Mouse (Mus musculus): ENCODE measurements around the gene Upk1a. TPM values are rescaled to one million over a fixed set of nuclear protein-coding genes. Genes with fewer than 3 reads are reported as not detected.

Upk1a gene
- total and polyA plus RNA-seq, 3 experiments, result 0.36 to 2.8 TPM; not detected in 1

GRCm38 (mm10) chr7:30634621-30635020 is 22.0 kb upstream of the Upk1a start:
- 2% methylated on average over 20 of the region's 20 CpGs for WGBS
- no peaks in the 10 kb centered on the region for H3K79me2 ChIP-seq (replicated peaks; ENCODE audit: control insufficient read depth, insufficient read depth, low read length)
- H3K36me3 ChIP-seq (ENCODE audit: control insufficient read depth, insufficient read depth, low read length), result no peaks in the 10 kb centered on the region
- H3K4me1 ChIP-seq (ENCODE audit: control insufficient read depth, insufficient read depth, low read length), result no peaks in the 10 kb centered on the region
- intact Hi-C loops (cut with DNase I), result no loop called here
- peak; percentile 18 to 42 for DNase-seq
- H3K27me3 ChIP-seq (ENCODE audit: control insufficient read depth, insufficient read depth, low read length), result peaks cover 15% of the 10 kb centered on the region
- TF ChIP-seq POLR2A (IDR thresholded peaks at IDR 0.05; ENCODE audit: insufficient read depth, low read depth, low read length), result no peak
- TF ChIP-seq CTCF (IDR thresholded peaks at IDR 0.05), result peak; percentile 58
- TF ChIP-seq EP300 (IDR thresholded peaks at IDR 0.05; ENCODE audit: insufficient read depth, low read depth, low read length), result no peak
- H3K27ac ChIP-seq, result no peak overlapping the region
- no peak overlapping the region for H3K4me3 ChIP-seq
- no peak overlapping the region for H3K9ac ChIP-seq (ENCODE audit: low read depth, low read length)

GRCm38 (mm10) chr7:30633762-30634412 is 21.2 kb upstream of the Upk1a start:
- no peaks in the 10 kb centered on the region for H3K4me1 ChIP-seq (ENCODE audit: control insufficient read depth, insufficient read depth, low read length)
- no peaks in the 10 kb centered on the region for H3K79me2 ChIP-seq (replicated peaks; ENCODE audit: control insufficient read depth, insufficient read depth, low read length)
- WGBS, result 14% methylated on average over 27 of the region's 27 CpGs
- intact Hi-C loops (cut with DNase I), result no loop called here
- no peak overlapping the region for H3K4me3 ChIP-seq
- H3K36me3 ChIP-seq (ENCODE audit: control insufficient read depth, insufficient read depth, low read length), result no peaks in the 10 kb centered on the region
- TF ChIP-seq EP300 (IDR thresholded peaks at IDR 0.05; ENCODE audit: insufficient read depth, low read depth, low read length), result no peak
- TF ChIP-seq CTCF (IDR thresholded peaks at IDR 0.05), result no peak
- no peak for TF ChIP-seq POLR2A (IDR thresholded peaks at IDR 0.05; ENCODE audit: insufficient read depth, low read depth, low read length)
- no peak for DNase-seq
- no peak overlapping the region for H3K27ac ChIP-seq
- no peak overlapping the region for H3K9ac ChIP-seq (ENCODE audit: low read depth, low read length)
- peaks cover 15% of the 10 kb centered on the region for H3K27me3 ChIP-seq (ENCODE audit: control insufficient read depth, insufficient read depth, low read length)

GRCm38 (mm10) chr7:30629013-30629412 is 16.4 kb upstream of the Upk1a start:
- Histone ChIP-seq H3K4me1 (ENCODE audit: control insufficient read depth, insufficient read depth, low read length) (peaks cover 4% of the 10 kb centered on the region), H3K27ac (no peak overlapping the region), H3K79me2 (replicated peaks; ENCODE audit: control insufficient read depth, insufficient read depth, low read length) (no peaks in the 10 kb centered on the region; the same call in none of the 2 replicates), H3K9ac (ENCODE audit: low read depth, low read length) (no peak overlapping the region), H3K27me3 (ENCODE audit: control insufficient read depth, insufficient read depth, low read length) (peaks cover 4% of the 10 kb centered on the region; the same call in 1 of the 2 replicates), H3K36me3 (ENCODE audit: control insufficient read depth, insufficient read depth, low read length) (peaks cover 7% of the 10 kb centered on the region), H3K4me3 (no peak overlapping the region)
- intact Hi-C loops (cut with DNase I), result no loop called here
- no peak for DNase-seq
- TF ChIP-seq EP300 (IDR thresholded peaks at IDR 0.05; ENCODE audit: insufficient read depth, low read depth, low read length) (no peak), POLR2A (IDR thresholded peaks at IDR 0.05; ENCODE audit: insufficient read depth, low read depth, low read length) (no peak), CTCF (IDR thresholded peaks at IDR 0.05) (no peak)

DNA sequence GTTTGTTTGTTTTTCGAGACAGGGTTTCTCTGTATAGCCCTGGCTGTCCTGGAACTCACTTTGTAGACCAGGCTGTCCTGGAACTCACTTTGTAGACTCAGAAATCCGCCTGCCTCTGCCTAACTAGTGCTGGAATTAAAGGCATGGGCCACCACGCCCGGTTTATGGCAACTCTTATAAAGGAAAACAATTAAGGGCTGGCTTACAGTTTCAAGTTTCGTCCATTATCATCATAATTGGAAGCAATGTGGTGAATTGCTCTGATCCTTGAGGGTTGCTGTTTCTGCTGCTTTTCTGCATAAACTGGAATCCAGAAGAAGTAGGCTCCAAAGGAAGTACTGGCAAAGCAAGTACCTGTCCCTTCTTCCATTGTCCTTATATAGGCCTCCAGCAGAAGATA is 14.0 kb upstream of the Upk1a start:
- Histone ChIP-seq H3K36me3 (ENCODE audit: control insufficient read depth, insufficient read depth, low read length) (peaks cover 10% of the 10 kb centered on the region), H3K9ac (ENCODE audit: low read depth, low read length) (no peak overlapping the region), H3K4me3 (no peak overlapping the region), H3K27ac (no peak overlapping the region), H3K79me2 (replicated peaks; ENCODE audit: control insufficient read depth, insufficient read depth, low read length) (peaks cover 2% of the 10 kb centered on the region), H3K27me3 (ENCODE audit: control insufficient read depth, insufficient read depth, low read length) (no peaks in the 10 kb centered on the region), H3K4me1 (ENCODE audit: control insufficient read depth, insufficient read depth, low read length) (peaks cover 4% of the 10 kb centered on the region)
- WGBS, result 86% methylated on average over 5 of the region's 5 CpGs
- TF ChIP-seq EP300 (IDR thresholded peaks at IDR 0.05; ENCODE audit: insufficient read depth, low read depth, low read length) (no peak), POLR2A (IDR thresholded peaks at IDR 0.05; ENCODE audit: insufficient read depth, low read depth, low read length) (no peak), CTCF (IDR thresholded peaks at IDR 0.05) (no peak)
- intact Hi-C loops (cut with DNase I), result loop anchor here (2.0 kb wide), 1 partner anchor 24 kb away; the partner anchor contains the start of gene Rbm42
- no peak for DNase-seq

GRCm38 (mm10) chr7:30625530-30626384 is 13.1 kb upstream of the Upk1a start, which contains the start of gene Cox6b1:
Gene Cox6b1, minus strand, starts transcription at chr7:30626151.
- H3K4me3 ChIP-seq, result peak within 1 kb of the TSS; percentile 71
- H3K27ac ChIP-seq, result peak within 1 kb of the TSS; percentile 94
- H3K36me3 ChIP-seq (ENCODE audit: control insufficient read depth, insufficient read depth, low read length), result peaks cover 13% of the 10 kb centered on the region
- H3K4me1 ChIP-seq (ENCODE audit: control insufficient read depth, insufficient read depth, low read length), result peaks cover 4% of the 10 kb centered on the region
- H3K27me3 ChIP-seq (ENCODE audit: control insufficient read depth, insufficient read depth, low read length), result no peaks in the 10 kb centered on the region
- DNase-seq, result peak; percentile 89 to 92
- under 1% methylated on average over 44 of the region's 44 CpGs for WGBS
- H3K79me2 ChIP-seq (replicated peaks; ENCODE audit: control insufficient read depth, insufficient read depth, low read length), result peaks cover 2% of the 10 kb centered on the region
- TF ChIP-seq POLR2A (IDR thresholded peaks at IDR 0.05; ENCODE audit: insufficient read depth, low read depth, low read length) (peak; percentile 88), CTCF (IDR thresholded peaks at IDR 0.05) (no peak), EP300 (IDR thresholded peaks at IDR 0.05; ENCODE audit: insufficient read depth, low read depth, low read length) (0 out of 2 replicates have a peak, but pooled peaks have one; percentile 18)
- H3K9ac ChIP-seq (ENCODE audit: low read depth, low read length), result peak within 1 kb of the TSS; percentile 91
- intact Hi-C loops (cut with DNase I), result loop anchor here (1.0 to 2.0 kb wide), 2 partner anchors 25 to 36 kb away; partner anchors contain the start of gene Rbm42

All from heart, adult 2 months (tissue).